Mouse (Mus musculus): ENCODE data around the gene Ffar1. TPM values are rescaled to one million over a fixed set of nuclear protein-coding genes. Genes with fewer than 3 reads are reported as not detected.

Ffar1 gene
- polyA plus RNA-seq (2016; fragmentation: Nextera tagmentation; extraction: Ambion mirVana), result not detected in 2 replicates

- H3K36me3 ChIP-seq, result no peaks in the 10 kb centered on the region
- no peak within 1 kb of the TSS for H3K4me3 ChIP-seq
- H3K4me1 ChIP-seq (replicated peaks), result peaks cover 12% of the 10 kb centered on the region
- ATAC-seq (ENCODE audit: insufficient number of reproducible peaks, low FRiP score), result no peak
- no peak within 1 kb of the TSS for H3K4me2 ChIP-seq
- 83% methylated on average over 12 of the region's 12 CpGs for WGBS
- H3K27me3 ChIP-seq (replicated peaks), result peaks cover 53% of the 10 kb centered on the region
- no peak within 1 kb of the TSS for H3K9ac ChIP-seq
- no peaks in the 10 kb centered on the region for H3K9me3 ChIP-seq (replicated peaks)
- no peak within 1 kb of the TSS for H3K27ac ChIP-seq (ENCODE audit: poor library complexity, severe bottlenecking)
These were observed at the start of gene Ffar1 for GRCm38 (mm10) chr7:30861464-30861863. Ffar1 (minus strand) TSS chr7:30861564.

DNA sequence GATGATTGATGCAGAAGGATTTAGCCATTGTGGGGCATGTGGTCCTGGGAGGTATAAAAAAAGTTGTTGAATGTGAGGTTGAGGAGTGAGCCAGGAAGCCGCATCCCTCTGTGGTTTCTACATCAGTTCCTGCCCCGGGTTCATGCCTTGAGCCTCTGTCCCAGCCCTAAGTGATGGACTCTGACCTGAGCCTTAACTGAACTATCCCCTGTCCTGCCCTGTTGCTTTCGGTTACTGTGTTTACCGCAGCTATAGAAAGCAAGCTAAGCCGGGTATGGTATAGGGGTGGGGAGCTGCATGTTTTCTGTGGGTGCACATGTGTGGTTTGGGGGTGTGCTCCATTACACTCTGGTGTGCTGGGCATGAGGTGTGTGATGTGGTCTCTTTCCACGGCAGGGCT is 48.4 kb upstream of the Ffar1 start:
- no peak overlapping the region for H3K4me2 ChIP-seq
- no peak overlapping the region for H3K4me3 ChIP-seq
- no peak for ATAC-seq (ENCODE audit: insufficient number of reproducible peaks, low FRiP score)
- no peak overlapping the region for H3K9ac ChIP-seq
- H3K27ac ChIP-seq (ENCODE audit: poor library complexity, severe bottlenecking), result no peak overlapping the region
- no peaks in the 10 kb centered on the region for H3K9me3 ChIP-seq (replicated peaks)
- 68% methylated on average over 6 of the region's 6 CpGs for WGBS
- no peaks in the 10 kb centered on the region for H3K36me3 ChIP-seq
- H3K27me3 ChIP-seq (replicated peaks), result peaks cover 39% of the 10 kb centered on the region
- H3K4me1 ChIP-seq (replicated peaks), result peaks cover 9% of the 10 kb centered on the region

- Histone ChIP-seq H3K4me1 (replicated peaks) (peaks cover 9% of the 10 kb centered on the region), H3K9me3 (replicated peaks) (no peaks in the 10 kb centered on the region), H3K4me3 (peak overlapping the region; percentile 12), H3K27me3 (replicated peaks) (peaks cover 39% of the 10 kb centered on the region), H3K9ac (no peak overlapping the region), H3K4me2 (peak overlapping the region; percentile 64), H3K36me3 (no peaks in the 10 kb centered on the region), H3K27ac (ENCODE audit: poor library complexity, severe bottlenecking) (no peak overlapping the region)
- 23% methylated on average over 15 of the region's 17 CpGs for WGBS
- peak; percentile 37 for ATAC-seq (ENCODE audit: insufficient number of reproducible peaks, low FRiP score)
These were observed 47.6 kb upstream of the Ffar1 start for GRCm38 (mm10) chr7:30908992-30909431.

DNA sequence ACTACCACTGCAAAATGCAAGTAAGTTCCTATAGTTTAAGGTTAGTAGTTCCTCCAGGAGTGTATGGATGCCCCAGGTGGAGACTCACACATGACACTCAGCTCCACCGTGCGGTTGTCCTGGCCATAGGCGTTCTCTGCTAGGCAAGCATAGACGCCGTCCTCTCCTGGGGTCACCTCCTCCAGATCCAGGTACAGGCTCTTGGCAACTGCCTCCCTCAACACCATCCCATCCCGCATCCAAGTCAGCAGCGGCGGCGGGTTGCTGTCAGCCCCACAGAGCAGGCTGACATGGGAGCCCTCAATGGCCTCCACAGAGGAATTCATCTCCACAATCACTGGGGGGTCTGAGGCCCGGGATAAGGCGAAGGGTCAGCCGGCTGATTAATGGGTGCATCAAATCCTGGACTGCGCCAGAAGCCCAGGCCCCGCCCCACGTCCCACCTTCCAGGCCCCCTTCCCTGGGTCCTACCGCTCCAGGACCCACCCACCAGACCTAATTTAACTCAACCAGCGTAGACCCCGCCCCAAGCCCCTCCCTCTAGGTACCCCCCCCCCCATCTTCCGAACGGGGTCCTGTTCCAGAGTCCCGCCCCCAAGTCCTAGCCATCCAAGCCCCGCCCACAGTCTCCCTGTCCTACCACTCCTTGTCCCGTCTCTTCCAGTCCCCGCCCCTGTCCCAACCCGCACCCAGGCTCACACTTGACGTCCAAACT is 47.1 kb upstream of the Ffar1 start:
- Histone ChIP-seq H3K36me3 (no peaks in the 10 kb centered on the region), H3K27ac (ENCODE audit: poor library complexity, severe bottlenecking) (no peak overlapping the region), H3K27me3 (replicated peaks) (peaks cover 39% of the 10 kb centered on the region), H3K4me1 (replicated peaks) (peaks cover 9% of the 10 kb centered on the region), H3K9ac (0 out of 2 replicates have a peak overlapping the region, but pooled peaks have one; percentile 30), H3K9me3 (replicated peaks) (no peaks in the 10 kb centered on the region), H3K4me2 (peak overlapping the region; percentile 64), H3K4me3 (peak overlapping the region; percentile 12)
- WGBS, result 3% methylated on average over 24 of the region's 26 CpGs
- peak; percentile 61 for ATAC-seq (ENCODE audit: insufficient number of reproducible peaks, low FRiP score)

DNA sequence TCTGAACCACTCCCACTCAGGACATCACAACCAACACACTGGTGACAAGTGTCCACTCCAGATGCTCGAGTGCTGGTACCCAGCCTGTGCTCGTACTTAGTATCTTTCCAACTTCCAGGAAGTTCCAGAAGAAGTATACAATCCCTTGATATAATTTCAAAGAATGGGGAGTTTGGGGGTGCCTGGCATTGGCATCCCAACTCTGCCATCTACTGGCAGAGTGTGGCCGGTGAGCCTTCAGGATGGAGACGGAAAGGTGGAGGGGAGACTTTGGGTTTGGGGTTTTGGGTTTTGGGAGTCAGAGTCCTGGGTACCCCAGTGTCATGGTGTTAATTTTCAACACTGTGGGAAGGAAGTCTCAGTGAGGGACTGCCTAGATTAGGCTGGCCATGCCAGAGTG is 42.7 kb upstream of the Ffar1 start:
- H3K27me3 ChIP-seq (replicated peaks), result peaks cover 37% of the 10 kb centered on the region
- H3K4me1 ChIP-seq (replicated peaks), result peaks cover 9% of the 10 kb centered on the region
- no peak overlapping the region for H3K4me2 ChIP-seq
- no peaks in the 10 kb centered on the region for H3K9me3 ChIP-seq (replicated peaks)
- WGBS, result 43% methylated on average over 4 of the region's 4 CpGs
- no peak for ATAC-seq (ENCODE audit: insufficient number of reproducible peaks, low FRiP score)
- H3K9ac ChIP-seq, result no peak overlapping the region
- no peak overlapping the region for H3K27ac ChIP-seq (ENCODE audit: poor library complexity, severe bottlenecking)
- H3K36me3 ChIP-seq, result no peaks in the 10 kb centered on the region
- H3K4me3 ChIP-seq, result no peak overlapping the region

DNA sequence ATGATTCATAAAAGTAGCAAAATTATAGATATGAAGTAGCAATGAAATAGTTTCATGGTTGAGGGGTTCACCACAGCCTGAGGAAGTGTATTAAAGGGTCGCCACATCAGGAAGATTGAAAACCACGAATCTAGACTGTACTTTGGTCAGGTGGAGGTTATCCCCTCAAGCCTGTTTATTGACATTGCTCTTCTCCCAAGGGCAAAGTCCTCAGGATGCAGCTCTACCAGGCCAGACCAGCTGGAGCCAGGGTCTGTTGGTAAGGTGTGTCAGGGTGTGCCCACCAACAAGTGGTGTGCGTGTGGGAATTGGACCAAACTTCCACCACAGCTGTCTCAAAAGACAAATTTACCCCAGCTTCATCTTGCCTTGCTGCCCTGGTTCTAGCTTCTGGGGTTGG is 33.9 kb upstream of the Ffar1 start:
- Histone ChIP-seq H3K36me3 (no peaks in the 10 kb centered on the region), H3K4me3 (no peak overlapping the region), H3K4me2 (no peak overlapping the region), H3K27me3 (replicated peaks) (peaks cover 14% of the 10 kb centered on the region; the same call in 1 of the 2 replicates), H3K9me3 (replicated peaks) (no peaks in the 10 kb centered on the region), H3K9ac (no peak overlapping the region), H3K4me1 (replicated peaks) (no peaks in the 10 kb centered on the region), H3K27ac (ENCODE audit: poor library complexity, severe bottlenecking) (no peak overlapping the region)
- WGBS, result 87% methylated on average over 3 of the region's 3 CpGs
- ATAC-seq (ENCODE audit: insufficient number of reproducible peaks, low FRiP score), result no peak

DNA sequence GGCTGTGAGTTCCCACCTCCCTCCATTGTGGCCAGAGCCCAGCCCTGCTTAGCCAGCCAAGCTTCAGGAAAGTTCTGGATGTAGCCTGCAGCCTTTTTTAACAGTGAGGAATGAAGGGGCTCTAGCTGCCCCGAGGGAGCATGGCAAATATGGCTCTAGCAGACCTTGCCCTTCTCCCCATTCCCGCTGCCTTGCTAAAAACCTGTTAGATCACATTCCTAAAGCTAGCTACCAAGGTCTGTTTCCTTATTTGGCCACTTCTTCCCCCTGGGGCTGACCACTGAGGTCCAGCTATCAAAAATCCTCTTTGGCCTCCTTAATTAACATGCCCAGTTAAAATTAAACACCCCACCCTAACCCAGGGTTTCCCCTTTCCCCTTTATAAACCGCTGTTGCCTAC is 31.2 kb upstream of the Ffar1 start:
- H3K9me3 ChIP-seq (replicated peaks), result no peaks in the 10 kb centered on the region
- no peak overlapping the region for H3K4me3 ChIP-seq
- H3K27me3 ChIP-seq (replicated peaks), result 0 out of 2 replicates have a peak, but pooled peaks cover 11% of the 10 kb centered on the region
- no peak overlapping the region for H3K4me2 ChIP-seq
- H3K9ac ChIP-seq, result no peak overlapping the region
- 51% methylated on average over 3 of the region's 3 CpGs for WGBS
- H3K27ac ChIP-seq (ENCODE audit: poor library complexity, severe bottlenecking), result no peak overlapping the region
- no peaks in the 10 kb centered on the region for H3K36me3 ChIP-seq
- no peaks in the 10 kb centered on the region for H3K4me1 ChIP-seq (replicated peaks)
- ATAC-seq (ENCODE audit: insufficient number of reproducible peaks, low FRiP score), result no peak

GRCm38 (mm10) chr7:30891746-30892145 is 30.4 kb upstream of the Ffar1 start:
- no peaks in the 10 kb centered on the region for H3K9me3 ChIP-seq (replicated peaks)
- H3K4me1 ChIP-seq (replicated peaks), result no peaks in the 10 kb centered on the region
- 0 out of 2 replicates have a peak, but pooled peaks cover 6% of the 10 kb centered on the region for H3K27me3 ChIP-seq (replicated peaks)
- H3K4me3 ChIP-seq, result no peak overlapping the region
- no peak overlapping the region for H3K9ac ChIP-seq
- H3K4me2 ChIP-seq, result no peak overlapping the region
- WGBS, result 81% methylated on average over 9 of the region's 9 CpGs
- H3K36me3 ChIP-seq, result no peaks in the 10 kb centered on the region
- ATAC-seq (ENCODE audit: insufficient number of reproducible peaks, low FRiP score), result no peak
- H3K27ac ChIP-seq (ENCODE audit: poor library complexity, severe bottlenecking), result no peak overlapping the region

DNA sequence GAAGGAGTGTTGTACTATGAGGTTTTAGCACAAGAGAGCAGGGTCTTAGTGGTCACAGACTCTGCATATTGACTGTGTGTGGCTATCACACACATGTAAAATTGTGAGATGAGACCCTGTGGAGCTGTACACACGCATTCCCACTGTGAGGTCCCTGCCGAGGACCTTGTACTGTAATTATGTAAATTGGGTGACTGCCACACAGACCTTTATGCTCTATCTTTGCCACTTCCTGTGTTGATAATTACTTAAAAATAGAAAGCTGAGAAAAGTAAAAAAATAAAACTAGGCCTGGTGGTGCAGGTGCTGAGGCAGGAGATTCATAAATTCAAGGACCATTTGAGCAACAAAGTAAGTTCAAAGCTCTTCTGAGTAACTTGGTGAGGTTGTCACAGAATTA is 29.3 kb upstream of the Ffar1 start:
- Histone ChIP-seq H3K4me3 (no peak overlapping the region), H3K9me3 (replicated peaks) (no peaks in the 10 kb centered on the region), H3K27ac (ENCODE audit: poor library complexity, severe bottlenecking) (no peak overlapping the region), H3K27me3 (replicated peaks) (0 out of 2 replicates have a peak, but pooled peaks cover 5% of the 10 kb centered on the region), H3K4me1 (replicated peaks) (no peaks in the 10 kb centered on the region), H3K9ac (no peak overlapping the region), H3K4me2 (no peak overlapping the region), H3K36me3 (no peaks in the 10 kb centered on the region)
- no peak for ATAC-seq (ENCODE audit: insufficient number of reproducible peaks, low FRiP score)
- WGBS, result 54% methylated on average over 2 of the region's 2 CpGs

- Histone ChIP-seq H3K27me3 (replicated peaks) (no peaks in the 10 kb centered on the region), H3K9ac (no peak overlapping the region), H3K27ac (ENCODE audit: poor library complexity, severe bottlenecking) (no peak overlapping the region), H3K36me3 (no peaks in the 10 kb centered on the region), H3K9me3 (replicated peaks) (no peaks in the 10 kb centered on the region), H3K4me2 (no peak overlapping the region), H3K4me3 (no peak overlapping the region), H3K4me1 (replicated peaks) (no peaks in the 10 kb centered on the region)
- no peak for ATAC-seq (ENCODE audit: insufficient number of reproducible peaks, low FRiP score)
- WGBS, result 80% methylated on average over 7 of the region's 7 CpGs
These were observed 27.4 kb upstream of the Ffar1 start for GRCm38 (mm10) chr7:30888786-30889185.

DNA sequence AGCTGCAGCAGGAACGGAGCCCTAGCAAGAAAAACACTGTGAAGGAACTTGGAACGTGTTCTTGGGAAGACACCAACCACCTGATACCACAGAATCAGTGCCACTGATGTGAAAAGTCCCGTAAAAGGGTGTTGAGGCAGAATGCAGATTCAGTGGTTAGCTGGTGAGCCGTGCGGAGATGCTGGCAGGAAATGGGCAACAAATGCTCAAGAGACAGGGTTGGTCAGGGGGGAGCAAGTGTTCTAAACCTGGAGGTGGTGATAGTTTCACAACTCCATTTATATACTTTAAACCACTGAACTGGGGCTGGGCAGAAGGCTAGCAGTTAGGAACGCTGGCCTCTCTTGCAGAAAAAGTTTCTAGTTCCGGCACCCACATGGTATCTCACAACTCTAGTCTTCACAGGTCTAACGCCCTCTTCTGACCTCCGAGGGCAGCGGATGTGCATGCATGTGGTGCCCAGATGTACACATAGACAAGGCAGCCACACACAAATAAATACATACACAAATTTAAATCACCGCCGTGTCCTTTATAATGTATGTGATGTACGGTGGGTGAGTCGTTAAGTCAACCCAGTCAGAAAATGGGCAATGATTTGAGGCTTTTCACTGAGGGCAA is 26.3 kb upstream of the Ffar1 start:
- Histone ChIP-seq H3K4me3 (no peak overlapping the region), H3K36me3 (no peaks in the 10 kb centered on the region), H3K27me3 (replicated peaks) (no peaks in the 10 kb centered on the region), H3K9me3 (replicated peaks) (no peaks in the 10 kb centered on the region), H3K27ac (ENCODE audit: poor library complexity, severe bottlenecking) (no peak overlapping the region), H3K9ac (no peak overlapping the region), H3K4me2 (no peak overlapping the region), H3K4me1 (replicated peaks) (no peaks in the 10 kb centered on the region)
- ATAC-seq (ENCODE audit: insufficient number of reproducible peaks, low FRiP score), result no peak
- WGBS, result 78% methylated on average over 14 of the region's 14 CpGs
